Mouse (Mus musculus): ENCODE measurements at regions not wholly inside any gene's neighbourhood (a gene's known extent, or its start where the extent isn't known, plus 50 kb on each side); places are given as distances from the start of the nearest gene placed in this dataset.
"Not testable (repeated sequence)": the region's sequence is repeated elsewhere in the genome, so short reads cannot be mapped to it uniquely, and the experiment has no call there.

DNA sequence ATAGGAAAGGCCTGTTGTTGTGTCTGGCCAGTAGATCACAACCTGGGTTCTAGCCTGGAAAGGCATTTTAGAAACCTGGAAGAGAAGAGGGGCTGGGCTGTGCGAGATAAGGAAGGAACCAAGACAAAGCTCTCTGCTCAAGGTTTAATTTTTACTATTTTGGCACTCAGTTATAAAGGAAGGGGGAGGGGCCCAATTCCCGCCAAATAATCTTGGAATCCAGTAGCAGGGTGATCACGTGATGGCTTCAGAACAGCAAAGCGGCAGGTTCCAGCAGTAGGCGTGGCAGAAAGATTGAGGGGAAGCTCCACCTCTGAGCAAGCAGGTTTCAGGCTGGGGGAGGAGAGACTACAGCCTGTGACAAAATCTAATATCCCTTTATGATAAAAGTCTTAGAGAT lies 59.4 kb upstream of the Tra2b start:
- TF ChIP-seq CTCF (conservative IDR thresholded peaks at IDR 0.05; ENCODE audit: insufficient read depth, insufficient read length, low read depth, low read length); POLR2A (IDR thresholded peaks at IDR 0.05; ENCODE audit: low read depth, low read length): not testable (repeated sequence)

All from kidney, adult 2 months (tissue).